Mouse (Mus musculus) kidney, adult 11 months (tissue): ENCODE data around the gene Cmtr1.

Experiments
- DNase-seq: peaks from one replicate; pipeline ENCODE4 v3.0.0; 2022

Gene Cmtr1

DNA sequence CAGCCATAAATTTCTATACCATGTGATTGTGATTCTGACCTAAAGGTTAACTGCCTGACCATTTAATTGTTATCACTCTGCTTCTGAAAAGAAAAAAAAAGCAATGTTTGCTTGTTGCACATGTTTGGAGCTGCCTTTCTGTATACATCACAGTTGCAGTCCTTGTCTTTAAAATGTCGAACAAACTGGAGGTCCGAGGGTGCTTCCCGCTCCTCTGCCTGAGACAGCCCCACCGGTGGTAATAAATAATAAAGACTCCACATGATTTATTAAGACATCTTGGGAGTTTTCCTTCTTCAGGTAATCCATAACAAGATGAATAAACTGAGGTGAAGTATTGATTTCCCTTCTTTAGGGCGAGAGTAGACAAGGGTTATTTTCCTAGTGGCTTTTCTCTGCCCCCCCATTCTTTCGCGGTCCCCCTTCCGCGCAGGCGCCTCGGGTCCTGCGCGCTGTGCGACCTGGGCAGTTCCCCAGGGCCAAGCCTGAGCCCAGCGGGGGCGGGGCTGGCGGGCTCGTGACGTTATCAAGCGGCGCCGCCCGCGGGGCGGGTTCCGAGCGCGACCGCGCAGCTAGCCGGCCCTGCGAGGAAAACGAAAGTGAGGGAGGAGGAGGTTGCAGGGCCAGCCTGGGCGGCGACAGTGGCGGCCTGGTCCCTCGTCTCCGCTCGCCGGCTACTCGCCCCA lies at the start of gene Cmtr1:
Gene Cmtr1, plus strand, starts transcription at position 520 of the 686 bp plus-strand sequence.
- peak; percentile 94 for DNase-seq

DNA sequence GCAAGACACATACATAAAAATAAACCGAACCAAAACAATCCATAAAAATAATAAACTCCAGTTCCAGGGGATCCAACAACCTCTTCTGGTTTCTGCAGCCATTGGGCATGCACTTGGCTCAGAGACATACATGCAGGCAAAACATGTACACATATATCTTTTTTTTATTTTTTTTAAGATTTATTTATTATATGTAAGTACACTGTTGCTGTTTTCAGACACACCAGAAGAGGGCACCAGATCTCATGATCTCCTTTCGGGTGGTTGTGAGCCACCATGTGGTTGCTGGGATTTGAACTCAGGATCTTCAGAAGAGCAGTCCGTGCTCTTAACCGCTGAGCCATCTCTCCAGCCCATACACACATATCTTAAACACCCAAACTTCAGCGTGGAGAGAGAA lies 46.9 kb upstream of the Cmtr1 start:
- DNase-seq, result peak; percentile 12

- peak; percentile 94 for DNase-seq
Measured at GRCm38 (mm10) chr17:29614115-29615023, 46.0 kb upstream of the Cmtr1 start, which contains the start of the genes Rnf8 and Gm28043. Gene Rnf8, plus strand, starts transcription at chr17:29614790. Gene Gm28043, plus strand, starts transcription at chr17:29614876.

- DNase-seq, result no peak
Measured at GRCm38 (mm10) chr17:29615024-29615551, 45.3 kb upstream of the Cmtr1 start.

- no peak for DNase-seq
Measured at GRCm38 (mm10) chr17:29615616-29616015, 44.8 kb upstream of the Cmtr1 start.

DNA sequence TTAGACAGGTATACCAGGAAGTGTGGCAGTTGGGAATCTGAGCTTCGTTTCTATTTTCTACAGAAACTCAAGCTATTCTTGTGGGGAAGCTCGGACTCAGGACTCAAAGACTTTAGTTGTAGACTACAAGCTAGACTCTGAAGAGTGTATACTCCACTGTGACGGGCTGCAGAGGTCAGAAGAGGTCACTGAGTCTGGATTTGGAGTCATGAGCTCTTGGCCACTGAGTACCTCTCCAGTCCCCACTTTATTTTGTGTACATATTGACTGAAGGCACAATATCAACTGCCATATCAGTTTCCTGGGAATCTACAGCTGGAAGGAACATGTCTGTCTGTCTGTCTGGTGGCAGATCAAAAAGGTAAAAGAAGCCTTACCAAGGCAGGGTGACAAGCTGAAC lies 41.2 kb upstream of the Cmtr1 start:
- no peak for DNase-seq

- DNase-seq, result no peak
Measured at GRCm38 (mm10) chr17:29623488-29623887, 36.9 kb upstream of the Cmtr1 start.

DNA sequence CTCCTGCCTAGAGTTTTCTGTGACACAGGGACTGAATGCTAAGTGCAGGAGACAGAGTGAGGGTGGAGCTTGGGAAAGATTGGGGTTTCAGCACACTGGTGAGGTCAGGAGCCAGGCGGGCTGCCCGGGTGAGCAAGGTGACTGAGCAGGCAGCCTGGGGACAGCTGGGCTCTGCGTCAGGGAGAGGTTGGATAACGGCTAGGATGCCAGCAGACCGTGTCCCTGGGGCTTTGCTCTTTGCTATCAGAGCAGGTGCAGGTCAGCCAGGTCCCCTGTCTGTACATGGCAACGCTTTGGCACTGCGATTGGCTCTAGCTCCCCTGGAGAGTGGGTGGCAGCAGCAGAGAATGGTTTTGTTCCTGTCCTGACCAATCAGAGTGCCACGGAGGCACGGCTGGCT lies 33.1 kb upstream of the Cmtr1 start:
- no peak for DNase-seq

GRCm38 (mm10) chr17:29628946-29629345 lies 31.4 kb upstream of the Cmtr1 start:
- DNase-seq, result no peak

GRCm38 (mm10) chr17:29629620-29630019 lies 30.8 kb upstream of the Cmtr1 start:
- no peak for DNase-seq

GRCm38 (mm10) chr17:29632312-29632711 lies 28.1 kb upstream of the Cmtr1 start:
- no peak for DNase-seq

- DNase-seq, result no peak
Measured at GRCm38 (mm10) chr17:29635492-29635891, 24.9 kb upstream of the Cmtr1 start.

- DNase-seq, result no peak
Measured at GRCm38 (mm10) chr17:29636118-29636517, 24.3 kb upstream of the Cmtr1 start.

DNA sequence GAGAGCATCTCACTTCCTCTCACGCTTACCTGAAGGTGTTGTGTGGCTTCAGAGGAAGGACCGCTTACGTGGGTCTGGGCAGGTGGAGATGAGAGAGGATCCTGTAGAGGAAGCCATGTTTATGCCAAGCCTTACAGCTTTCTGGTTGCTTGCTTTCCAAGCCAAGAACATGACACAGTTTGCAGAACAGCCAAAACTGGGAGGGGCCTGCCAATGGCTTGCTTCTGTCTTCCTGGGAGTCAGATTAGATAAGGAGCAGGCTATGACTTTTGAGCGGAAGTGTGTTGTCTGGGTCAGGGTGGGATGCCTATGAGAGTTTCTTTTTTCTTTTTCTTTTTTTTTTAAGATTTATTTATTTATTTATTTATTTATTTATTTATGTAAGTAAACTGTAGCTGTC lies 23.0 kb upstream of the Cmtr1 start:
- DNase-seq, result no peak

- no peak for DNase-seq
Measured at GRCm38 (mm10) chr17:29637895-29638294, 22.5 kb upstream of the Cmtr1 start.

GRCm38 (mm10) chr17:29640971-29641370 lies 19.4 kb upstream of the Cmtr1 start:
- DNase-seq, result no peak

- no peak for DNase-seq
Measured at GRCm38 (mm10) chr17:29642219-29642618, 18.2 kb upstream of the Cmtr1 start.

GRCm38 (mm10) chr17:29658249-29658648 lies 2.1 kb upstream of the Cmtr1 start:
- no peak for DNase-seq

DNA sequence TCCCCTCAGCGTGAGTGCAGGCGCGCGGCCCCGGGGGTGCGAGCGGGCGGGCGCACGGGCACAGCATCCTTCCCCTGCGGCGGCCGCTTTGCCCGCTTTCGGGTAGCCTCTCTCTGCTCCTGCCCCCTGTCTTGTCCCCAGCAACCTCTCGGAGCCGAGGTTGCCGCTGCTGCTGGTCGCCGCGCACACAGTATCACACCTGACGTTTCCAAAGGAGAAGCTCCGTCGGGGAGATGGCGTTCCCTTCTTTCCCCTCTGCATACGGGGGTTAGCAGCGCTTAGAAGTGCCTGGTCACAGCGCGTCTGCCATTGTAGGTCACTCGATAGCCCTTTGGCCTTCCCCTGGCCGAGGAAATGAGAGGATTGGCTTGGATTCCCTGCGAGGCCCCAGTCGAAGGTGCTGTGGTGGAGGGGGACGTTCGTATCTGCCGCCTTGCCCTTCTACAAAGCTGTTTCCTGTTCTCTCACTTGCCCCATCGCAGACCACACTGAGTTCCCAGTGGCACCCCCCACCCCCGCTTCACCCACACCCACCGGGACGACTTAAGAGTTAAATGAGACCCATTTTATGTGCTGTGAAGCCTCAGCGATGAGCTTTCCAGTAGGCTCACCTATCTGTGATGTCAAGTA lies 482 bp downstream of the Cmtr1 start:
- no peak for DNase-seq

- DNase-seq, result no peak
Measured at GRCm38 (mm10) chr17:29662145-29662544, 1.8 kb downstream of the Cmtr1 start.

DNA sequence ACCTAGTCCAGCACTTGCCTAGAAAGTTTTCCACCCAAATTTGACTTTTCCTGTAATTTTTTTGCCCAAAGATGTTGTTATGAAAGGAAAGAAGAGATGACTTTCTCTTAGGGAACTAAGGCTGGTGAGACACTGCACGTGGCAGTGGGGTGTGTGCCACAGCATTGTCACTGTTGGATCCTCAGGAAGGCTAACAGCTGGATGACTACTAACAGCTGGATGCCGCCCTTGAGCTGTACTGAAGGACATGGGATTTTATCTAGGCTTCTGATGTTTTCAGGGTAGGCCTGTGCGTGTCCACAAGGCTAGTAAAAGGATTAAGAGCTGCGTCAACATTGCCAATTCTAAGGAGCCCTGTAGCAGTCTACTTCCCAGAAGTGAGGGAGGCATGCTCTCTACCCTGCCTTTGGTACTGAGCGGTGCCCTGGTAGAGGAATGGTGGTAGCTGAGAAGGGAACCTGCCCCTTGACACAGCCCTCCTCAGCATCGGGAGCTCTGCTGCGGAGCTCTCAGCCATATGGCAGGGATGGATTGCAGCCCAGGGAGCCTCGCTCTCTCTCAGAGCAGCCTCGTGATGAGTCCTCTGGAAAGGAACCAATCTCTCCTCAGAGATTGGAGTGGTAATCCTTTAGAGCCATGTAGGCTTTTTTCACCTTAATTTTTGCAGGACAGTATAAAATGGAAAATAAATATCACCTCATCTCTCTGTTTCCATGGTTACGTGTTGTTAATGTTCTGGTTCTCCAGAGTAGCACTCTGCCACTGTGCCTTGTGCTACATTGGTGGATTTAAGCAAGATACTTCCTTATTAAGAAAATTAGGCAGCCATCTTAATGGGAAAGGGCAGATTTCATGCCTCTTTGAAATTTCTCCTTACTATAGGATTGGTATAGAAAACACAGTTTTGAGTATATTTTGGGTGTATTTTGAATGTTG lies 7.9 kb downstream of the Cmtr1 start:
- no peak for DNase-seq

DNA sequence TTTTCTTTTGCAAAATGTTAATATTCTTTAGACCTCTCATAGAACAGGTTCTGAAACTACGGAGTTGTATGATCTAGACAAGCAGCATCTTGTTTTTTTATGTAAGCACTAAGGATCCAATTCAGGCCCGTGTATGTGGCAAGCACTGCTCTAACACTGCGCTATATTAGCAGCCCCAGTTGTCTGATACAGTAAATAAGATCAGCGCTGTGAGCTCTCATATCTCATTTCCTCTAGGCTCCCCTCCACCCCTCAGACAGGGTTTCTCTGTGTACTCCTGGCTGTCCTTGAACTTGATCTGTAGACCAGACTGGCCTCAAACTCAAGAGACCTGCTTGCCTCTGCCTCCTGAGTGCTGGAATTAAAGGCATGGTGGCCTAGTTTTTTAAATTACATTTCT lies 8.6 kb downstream of the Cmtr1 start:
- no peak for DNase-seq
